Mouse (Mus musculus) kidney, postnatal 0 days (tissue): ENCODE results near the gene Efna4. TPM values are rescaled to one million over a fixed set of nuclear protein-coding genes. Genes with fewer than 3 reads are reported as not detected.

Experiments used
- ATAC-seq: fragments of 200-750 bp; cut with Nextera tagmentation; replicated peaks from 2 replicates; pipeline ENCODE4 v1.8.0; 2017; ENCODE audit warnings: low read depth, moderate number of reproducible peaks, moderate TSS enrichment, moderate library complexity; ENCODE audit not compliant: low FRiP score
- DNase-seq: peaks from one replicate; pipeline ENCODE4 v3.0.0-alpha.2; 2016; ENCODE audit warnings: low spot score
- H3K27ac ChIP-seq: fragments of 300-500 bp; sonication (generic); 2 replicates; pipeline ENCODE4 v1.5.1; 2014; ENCODE audit warnings: mild to moderate bottlenecking
- H3K27me3 ChIP-seq: fragments of 300-500 bp; sonication (generic); 2 replicates; pipeline ENCODE4 v1.6.1; 2014; ENCODE audit warnings: low read length, mixed read lengths; ENCODE audit not compliant: insufficient read depth
- H3K36me3 ChIP-seq: fragments of 300-500 bp; sonication (generic); 2 replicates; pipeline ENCODE4 v1.6.1; 2014; ENCODE audit warnings: low read length, mixed read lengths; ENCODE audit not compliant: insufficient read depth
- H3K4me1 ChIP-seq: fragments of 300-500 bp; sonication (generic); replicated peaks from 2 replicates; pipeline ENCODE4 v1.6.1; 2014; ENCODE audit warnings: antibody characterized with exemption, low read length, mixed read lengths; ENCODE audit not compliant: insufficient read depth
- H3K4me2 ChIP-seq: fragments of 300-500 bp; sonication (generic); 2 replicates; pipeline ENCODE4 v1.6.1; 2014; ENCODE audit warnings: mild to moderate bottlenecking, low read length, moderate library complexity, mixed read lengths
- H3K4me3 ChIP-seq: fragments of 300-500 bp; sonication (generic); replicated peaks from 2 replicates; pipeline ENCODE4 v1.5.1; 2014; ENCODE audit warnings: low read depth, low read length
- H3K9ac ChIP-seq: fragments of 300-500 bp; sonication (generic); 2 replicates; pipeline ENCODE4 v1.6.1; 2014; ENCODE audit warnings: low read depth, low read length
- H3K9me3 ChIP-seq: fragments of 300-500 bp; sonication (generic); replicated peaks from 2 replicates; pipeline ENCODE4 v1.6.1; 2016; ENCODE audit warnings: low read length, inconsistent platforms, mixed read lengths
- CTCF ChIP-seq: IDR thresholded peaks from 2 replicates; pipeline ENCODE4 v1.5.1; 2016; ENCODE audit warnings: antibody characterized with exemption, low read depth, mild to moderate bottlenecking, moderate library complexity
- WGBS: fragments of 180-500 bp; shearing (Covaris S2); extraction: QIAGEN DNeasy Blood & Tissue Kit; methylation state at CpG from one replicate; pipeline ENCODE4 v1.1.7; 2014; 5-methylcytosine and 5-hydroxymethylcytosine counted together
- polyA plus RNA-seq: library from polyadenylated mRNA; unstranded; fragments of >200 nt; fragmentation: Nextera tagmentation; extraction: Ambion mirVana; gene quantifications from 2 replicates; pipeline ENCODE4 v1.2.1, GENCODE M21; 2015

Efna4 gene
- polyA plus RNA-seq, 1 experiment from 2014 or later: 24.4 TPM

- Histone ChIP-seq H3K9ac (no peak overlapping the region), H3K4me2 (no peak overlapping the region), H3K27ac (peak overlapping the region; percentile 19; the same call in 1 of the 2 replicates), H3K4me1 (peaks cover 8% of the 10 kb centered on the region; the same call in 1 of the 2 replicates), H3K27me3 (no peaks in the 10 kb centered on the region), H3K4me3 (no peak overlapping the region), H3K36me3 (no peaks in the 10 kb centered on the region), H3K9me3 (no peaks in the 10 kb centered on the region)
- 27% methylated on average over 7 of the region's 7 CpGs for WGBS
- DNase-seq: no peak
- peak; percentile 17; the same call in 1 of the 2 replicates for TF ChIP-seq CTCF
- ATAC-seq: no peak; the same call in 1 of the 2 replicates
These were observed 49.3 kb downstream of the Efna4 start for GRCm38 (mm10) chr3:89288503-89288928.

GRCm38 (mm10) chr3:89287286-89287685 lies 50.5 kb downstream of the Efna4 start:
- no peak for TF ChIP-seq CTCF
- H3K4me2 ChIP-seq: no peak overlapping the region
- WGBS: 43% methylated on average over 5 of the region's 5 CpGs
- no peaks in the 10 kb centered on the region for H3K36me3 ChIP-seq
- no peak overlapping the region for H3K9ac ChIP-seq
- no peaks in the 10 kb centered on the region for H3K27me3 ChIP-seq
- no peak for ATAC-seq
- H3K9me3 ChIP-seq: no peaks in the 10 kb centered on the region
- DNase-seq: peak; percentile 46
- H3K27ac ChIP-seq: peak overlapping the region; percentile 33; the same call in 1 of the 2 replicates
- H3K4me1 ChIP-seq: peaks cover 8% of the 10 kb centered on the region; the same call in 1 of the 2 replicates
- no peak overlapping the region for H3K4me3 ChIP-seq

GRCm38 (mm10) chr3:89285526-89285925 lies 52.3 kb downstream of the Efna4 start:
- WGBS: 68% methylated on average over 2 of the region's 2 CpGs
- ATAC-seq: no peak

GRCm38 (mm10) chr3:89284261-89284660 lies 53.6 kb downstream of the Efna4 start:
- no peak for DNase-seq
- Histone ChIP-seq H3K9ac (no peak overlapping the region), H3K27me3 (no peaks in the 10 kb centered on the region), H3K9me3 (no peaks in the 10 kb centered on the region), H3K4me3 (no peak overlapping the region), H3K27ac (no peak overlapping the region), H3K4me1 (peaks cover 21% of the 10 kb centered on the region), H3K4me2 (no peak overlapping the region), H3K36me3 (no peaks in the 10 kb centered on the region)
- no peak for TF ChIP-seq CTCF
- WGBS: 66% methylated on average over 3 of the region's 3 CpGs
- ATAC-seq: no peak

More at GRCm38 (mm10) chr3:89285526-89285925, 52.3 kb downstream of the Efna4 start:
- Histone ChIP-seq H3K4me3 (no peak overlapping the region), H3K36me3 (no peaks in the 10 kb centered on the region), H3K9me3 (no peaks in the 10 kb centered on the region), H3K27ac (no peak overlapping the region), H3K4me2 (no peak overlapping the region), H3K27me3 (no peaks in the 10 kb centered on the region), H3K9ac (no peak overlapping the region), H3K4me1 (peaks cover 16% of the 10 kb centered on the region)
- no peak for TF ChIP-seq CTCF
- DNase-seq: no peak

Other genes with a start within 250 kb of the Efna4 start
- 19.8 TPM in 2 replicates for gene Rusc1, start 244.7 kb downstream of the Efna4 start, polyA plus RNA-seq
- not detected in 2 replicates for gene Gm43738, start 236.9 kb downstream of the Efna4 start, polyA plus RNA-seq
- 138 and 150 TPM in 2 replicates for gene Fdps, start 236.1 kb downstream of the Efna4 start, polyA plus RNA-seq
- gene Pklr, start 201.9 kb downstream of the Efna4 start, polyA plus RNA-seq: 3.7 and 6.8 TPM in 2 replicates
- 0.71 and 0.91 TPM in 2 replicates for gene Hcn3, start 177.8 kb downstream of the Efna4 start, polyA plus RNA-seq
- 16.9 and 18.8 TPM in 2 replicates for gene Clk2, start 173.2 kb downstream of the Efna4 start, polyA plus RNA-seq
- 107 and 115 TPM in 2 replicates for gene Scamp3, start 160.6 kb downstream of the Efna4 start, polyA plus RNA-seq
- 23.5 and 24.1 TPM in 2 replicates for gene Fam189b, start 154.9 kb downstream of the Efna4 start, polyA plus RNA-seq
- gene Gba, start 135.1 kb downstream of the Efna4 start, polyA plus RNA-seq: 53.6 and 56.0 TPM in 2 replicates
- 10.4 and 12.1 TPM in 2 replicates for gene Thbs3, start 122.8 kb downstream of the Efna4 start, polyA plus RNA-seq
- 200 and 218 TPM in 2 replicates for gene Mtx1, start 110.9 kb downstream of the Efna4 start, polyA plus RNA-seq
- 42.8 and 49.5 TPM in 2 replicates for gene Muc1, start 109.0 kb downstream of the Efna4 start, polyA plus RNA-seq
- gene Krtcap2, start 92.1 kb downstream of the Efna4 start, polyA plus RNA-seq: 328 and 371 TPM in 2 replicates
- gene Trim46, start 91.7 kb downstream of the Efna4 start, polyA plus RNA-seq: 2.7 and 3.7 TPM in 2 replicates
- 148 and 182 TPM in 2 replicates for gene Dpm3, start 78.7 kb downstream of the Efna4 start, polyA plus RNA-seq
- gene Slc50a1, start 67.5 kb downstream of the Efna4 start, polyA plus RNA-seq: 75.8 and 82.2 TPM in 2 replicates
- gene Efna1, start 56.9 kb downstream of the Efna4 start, polyA plus RNA-seq: 79.5 and 83.5 TPM in 2 replicates
- 4.2 and 6.1 TPM in 2 replicates for gene Efna3, start 15.1 kb downstream of the Efna4 start, polyA plus RNA-seq
- gene Adam15, start 12.0 kb upstream of the Efna4 start, polyA plus RNA-seq: 85.4 and 90.7 TPM in 2 replicates
- gene Dcst2, start 23.9 kb upstream of the Efna4 start, polyA plus RNA-seq: 0.57 and 0.62 TPM in 2 replicates
- gene Dcst1, start 27.2 kb upstream of the Efna4 start, polyA plus RNA-seq: 6.2 TPM in 2 replicates
- gene Zbtb7b, start 56.7 kb upstream of the Efna4 start, polyA plus RNA-seq: 4.3 TPM in 2 replicates
- 0.16 TPM in 1 of 2 replicates, not detected in the other for gene Lenep, start 64.8 kb upstream of the Efna4 start, polyA plus RNA-seq
- 28.8 and 29.8 TPM in 2 replicates for gene Flad1, start 73.8 kb upstream of the Efna4 start, polyA plus RNA-seq
- gene Cks1b, start 80.4 kb upstream of the Efna4 start, polyA plus RNA-seq: 315 and 326 TPM in 2 replicates
- 72.0 and 73.2 TPM in 2 replicates for gene Shc1, start 80.4 kb upstream of the Efna4 start, polyA plus RNA-seq
- gene Pygo2, start 92.2 kb upstream of the Efna4 start, polyA plus RNA-seq: 29.2 and 30.3 TPM in 2 replicates
- gene Pbxip1, start 98.7 kb upstream of the Efna4 start, polyA plus RNA-seq: 65.2 and 67.1 TPM in 2 replicates
- 52.7 and 54.5 TPM in 2 replicates for gene Pmvk, start 116.5 kb upstream of the Efna4 start, polyA plus RNA-seq
- 1.4 and 1.6 TPM in 2 replicates for gene Kcnn3, start 182.1 kb upstream of the Efna4 start, polyA plus RNA-seq